Mouse (Mus musculus) liver, embryonic 14.5 days (tissue): ENCODE measurements around the gene Stoml3.

ENCODE experiments used
- CTCF ChIP-seq: IDR thresholded peaks from 2 replicates; pipeline ENCODE4 v1.5.1; 2016; ENCODE audit warnings: antibody characterized with exemption, low read depth, control low read depth
- EP300 ChIP-seq: IDR thresholded peaks from 2 replicates; pipeline ENCODE4 v1.6.1; 2016; ENCODE audit warnings: antibody characterized with exemption, low read depth

DNA sequence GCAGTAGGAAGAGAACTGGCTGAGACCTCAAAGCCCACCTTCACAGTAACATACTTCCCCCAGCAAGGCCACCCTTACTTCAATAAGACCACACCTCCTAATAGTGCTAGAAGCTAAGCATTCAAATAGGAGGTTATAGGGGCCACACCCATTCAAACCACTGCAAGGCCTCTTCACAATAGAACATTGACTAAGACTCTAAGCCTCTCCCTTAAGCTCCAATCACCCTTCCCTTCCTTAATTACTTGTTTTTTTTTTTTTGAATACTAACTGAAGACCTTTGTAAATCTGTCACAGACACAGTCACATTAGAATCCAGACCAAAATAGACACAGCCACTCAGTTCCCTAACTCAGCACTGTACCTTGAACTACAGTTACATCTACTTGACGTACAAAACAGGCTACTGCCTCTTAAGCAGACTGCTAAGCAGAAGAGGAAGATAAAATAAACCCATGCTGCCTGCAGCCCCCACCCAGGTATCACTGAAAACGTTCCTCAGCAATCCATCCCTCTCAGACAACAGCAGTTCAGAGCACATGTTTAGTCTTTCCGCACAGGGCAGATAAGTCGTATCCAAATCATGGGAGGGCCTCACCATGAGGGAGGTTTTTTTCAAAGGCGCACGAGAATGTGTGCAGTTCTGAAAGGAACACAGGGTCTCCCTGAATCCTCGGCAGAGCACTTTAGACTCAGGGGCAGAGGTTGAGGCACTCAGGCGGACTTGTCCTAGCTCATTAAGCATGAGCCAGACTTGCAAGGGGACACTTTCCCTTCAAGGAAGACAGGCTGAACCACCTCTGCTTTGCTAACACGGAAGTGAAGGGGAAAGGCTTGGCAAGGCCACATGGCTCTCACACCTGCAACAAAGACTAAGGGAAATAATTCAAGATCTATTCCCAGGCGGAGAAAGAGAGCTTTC, 66.8 kb downstream of the Stoml3 start:
- no peak for TF ChIP-seq EP300
- no peak for TF ChIP-seq CTCF
